Mouse (Mus musculus): ENCODE measurements around the gene 4930474N05Rik.

GRCm38 (mm10) chr14:36099647-36100046 lies 4.9 kb downstream of the 4930474N05Rik start:
- TF ChIP-seq TCF3 (IDR thresholded peaks at IDR 0.05; ENCODE audit: insufficient read length, low read depth) (no peak), USF1 (IDR thresholded peaks at IDR 0.05; ENCODE audit: low read depth) (no peak), POLR2A (IDR thresholded peaks at IDR 0.05; ENCODE audit: insufficient read length, low read depth) (no peak), TCF12 (IDR thresholded peaks at IDR 0.05; ENCODE audit: insufficient read depth, poor library complexity, severe bottlenecking) (no peak), POLR2AphosphoS2 (IDR thresholded peaks at IDR 0.05; ENCODE audit: insufficient read length, low read depth) (no peak), E2F4 (IDR thresholded peaks at IDR 0.05; ENCODE audit: insufficient read depth) (no peak), MYOG (IDR thresholded peaks at IDR 0.05; ENCODE audit: control insufficient read depth in 1 of 3, insufficient read depth in 1 of 3, insufficient read length in 2 of 3, low read depth in 2 of 3) (no peak), CEBPB (IDR thresholded peaks at IDR 0.05; ENCODE audit: insufficient read depth, poor library complexity, severe bottlenecking) (no peak), MYOD1 (IDR thresholded peaks at IDR 0.05; ENCODE audit: control insufficient read depth in 1 of 3, insufficient read length in 2 of 3, low read depth in 2 of 3) (no peak), REST (IDR thresholded peaks at IDR 0.05; ENCODE audit: insufficient read depth, insufficient read length) (no peak)

All from myocyte (in vitro differentiated cells).